ENCODE assay signal across 8 mouse cellular contexts in genomic region chr7:127103960-127104359, GRCm38 (mm10). TPM values are rescaled to one million over a fixed set of nuclear protein-coding genes. Genes with fewer than 3 reads are reported as not detected.
DNase-seq lines count a peak whose midpoint lies in the region; ATAC-seq and TF ChIP-seq lines count a peak whose summit lies in the region.

No protein-coding gene starts in this region.

- TF ChIP-seq EP300 in liver, postnatal 0 days (IDR thresholded peaks at IDR 0.05; ENCODE audit: low read depth), result no peak

- no peaks in the 10 kb centered on the region for H3K9me3 ChIP-seq in embryonic facial prominence, embryonic 15.5 days (replicated peaks)
- no peaks in the 10 kb centered on the region for H3K9me3 ChIP-seq in liver, postnatal 0 days (ENCODE audit: low read length)

- ATAC-seq in embryonic facial prominence, embryonic 15.5 days (ENCODE audit: insufficient number of reproducible peaks, low FRiP score, low TSS enrichment, low read depth), result no peak
- ATAC-seq in liver, postnatal 0 days, result peak; percentile 33; the same call in 1 of the 2 replicates

- no peaks in the 10 kb centered on the region for H3K36me3 ChIP-seq in embryonic facial prominence, embryonic 15.5 days
- H3K36me3 ChIP-seq in liver, postnatal 0 days (replicated peaks; ENCODE audit: insufficient read depth, low read length), result 0 out of 2 replicates have a peak, but pooled peaks cover 3% of the 10 kb centered on the region

- peak; percentile 59 for TF ChIP-seq CTCF in liver, postnatal 0 days (IDR thresholded peaks at IDR 0.05; ENCODE audit: low read depth)

- 63% methylated on average over 6 of the region's 6 CpGs for WGBS in embryonic facial prominence, embryonic 15.5 days
- WGBS in liver, postnatal 0 days (ENCODE audit: insufficient replicate concordance), result 53% methylated on average over 6 of the region's 6 CpGs

- H3K4me3 ChIP-seq in embryonic facial prominence, embryonic 15.5 days (replicated peaks), result no peak overlapping the region
- no peak overlapping the region for H3K4me3 ChIP-seq in liver, postnatal 0 days (ENCODE audit: low read depth, low read length)

- no peak overlapping the region for H3K4me2 ChIP-seq in embryonic facial prominence, embryonic 15.5 days (replicated peaks)
- H3K4me2 ChIP-seq in liver, postnatal 0 days (ENCODE audit: low read depth, low read length), result no peak overlapping the region

- no peaks in the 10 kb centered on the region for H3K27me3 ChIP-seq in embryonic facial prominence, embryonic 15.5 days
- H3K27me3 ChIP-seq in liver, postnatal 0 days (ENCODE audit: insufficient read depth, low read length), result no peaks in the 10 kb centered on the region

- peak overlapping the region; percentile 17; the same call in 1 of the 2 replicates for H3K27ac ChIP-seq in embryonic facial prominence, embryonic 15.5 days (replicated peaks)
- H3K27ac ChIP-seq in liver, postnatal 0 days (ENCODE audit: low read depth), result peak overlapping the region; percentile 13; the same call in 1 of the 2 replicates

- peak; percentile 34 for DNase-seq in adrenal gland, postnatal 10 days
- DNase-seq in adrenal gland, adult 2 months, result no peak
- DNase-seq in 3T3-L1 (ENCODE audit: low read depth, low spot score) (peak; percentile 35), MN1 (ENCODE audit: low spot score) (no peak)
- no peak for DNase-seq in liver, postnatal 0 days
- DNase-seq in gastrocnemius, postnatal 4 days (ENCODE audit: low spot score in 2 of 2), result no peak
- DNase-seq in layer of hippocampus, adult 8-10 months (ENCODE audit: low spot score in 2 of 2), result no peak

- H3K9ac ChIP-seq in embryonic facial prominence, embryonic 15.5 days, result no peak overlapping the region
- H3K9ac ChIP-seq in liver, postnatal 0 days (replicated peaks), result no peak overlapping the region

- H3K4me1 ChIP-seq in embryonic facial prominence, embryonic 15.5 days, result peaks cover 18% of the 10 kb centered on the region
- H3K4me1 ChIP-seq in liver, postnatal 0 days (ENCODE audit: insufficient read depth), result peaks cover 11% of the 10 kb centered on the region

RNA-seq across cellular contexts. Expression of gene AI467606, which starts 12.8 kb away (rescaled TPM):
- 1 to 10 TPM; 3.3 TPM for total RNA-seq in adrenal gland, postnatal 10 days (2021)
- total RNA-seq in adrenal gland, adult 2 months (2021), result 1 to 10 TPM; 1.6 to 1.9 TPM
- 7.6 TPM in 2 replicates for polyA plus RNA-seq in adrenal gland, adult 2 months (2012; rRNA removed)
- polyA plus RNA-seq in embryonic facial prominence, embryonic 15.5 days (2015; fragmentation: Nextera tagmentation; extraction: Ambion mirVana), result 4.8 and 6.3 TPM in 2 replicates
- 7.6 and 8.1 TPM in 2 replicates for polyA plus RNA-seq in liver, postnatal 0 days (2015; fragmentation: Nextera tagmentation; extraction: Ambion mirVana)
- 1 to 10 TPM; 1.3 to 1.8 TPM for total RNA-seq in gastrocnemius, postnatal 4 days (2021)
- total RNA-seq in layer of hippocampus, adult 8-10 months (2022), result 1 to 10 TPM; 1.2 to 3.7 (median 2.3) TPM

RNA-seq across cellular contexts. Expression of gene Zg16, which starts 16.8 kb away (rescaled TPM):
- under 1 TPM in 1 of 2 experiments, not detected in 1; 0.51 TPM for total RNA-seq in adrenal gland, postnatal 10 days (2021)
- total RNA-seq in adrenal gland, adult 2 months (2021), result not detected
- polyA plus RNA-seq in adrenal gland, adult 2 months (2012; rRNA removed), result 0.18 and 0.49 TPM in 2 replicates
- not detected in 2 replicates for polyA plus RNA-seq in embryonic facial prominence, embryonic 15.5 days (2015; fragmentation: Nextera tagmentation; extraction: Ambion mirVana)
- 0.59 and 1.8 TPM in 2 replicates for polyA plus RNA-seq in liver, postnatal 0 days (2015; fragmentation: Nextera tagmentation; extraction: Ambion mirVana)
- under 1 TPM in 1 of 2 experiments, not detected in 1; 0.47 TPM for total RNA-seq in gastrocnemius, postnatal 4 days (2021)
- not detected for total RNA-seq in layer of hippocampus, adult 8-10 months (2022)

RNA-seq across cellular contexts. Expression of gene Qprt, which starts 18.1 kb away (rescaled TPM):
- total RNA-seq in adrenal gland, postnatal 10 days (2021), result 10 to 100 TPM in 1 of 2 experiments, 1 to 10 TPM in 1; 7.6 to 20.7 TPM
- under 1 TPM; 0.49 to 0.52 TPM for total RNA-seq in adrenal gland, adult 2 months (2021)
- polyA plus RNA-seq in adrenal gland, adult 2 months (2012; rRNA removed), result 0.77 and 1.0 TPM in 2 replicates
- polyA plus RNA-seq in embryonic facial prominence, embryonic 15.5 days (2015; fragmentation: Nextera tagmentation; extraction: Ambion mirVana), result 2.0 and 3.3 TPM in 2 replicates
- polyA plus RNA-seq in liver, postnatal 0 days (2015; fragmentation: Nextera tagmentation; extraction: Ambion mirVana), result 148 and 151 TPM in 2 replicates
- total RNA-seq in gastrocnemius, postnatal 4 days (2021), result 1 to 10 TPM; 4.6 to 5.2 TPM
- total RNA-seq in layer of hippocampus, adult 8-10 months (2022), result 1 to 10 TPM in 1 of 4 experiments, under 1 TPM in 3; 0.22 to 1.1 (median 0.53) TPM

RNA-seq across cellular contexts. Expression of gene Spn, which starts 33.7 kb away (rescaled TPM):
- total RNA-seq in adrenal gland, postnatal 10 days (2021), result 1 to 10 TPM; 3.2 to 3.3 TPM
- total RNA-seq in adrenal gland, adult 2 months (2021), result 1 to 10 TPM in 1 of 2 experiments, under 1 TPM in 1; 0.58 to 1.0 TPM
- 1.0 and 2.0 TPM in 2 replicates for polyA plus RNA-seq in adrenal gland, adult 2 months (2012; rRNA removed)
- 0.61 and 0.67 TPM in 2 replicates for polyA plus RNA-seq in embryonic facial prominence, embryonic 15.5 days (2015; fragmentation: Nextera tagmentation; extraction: Ambion mirVana)
- 4.9 and 5.6 TPM in 2 replicates for polyA plus RNA-seq in liver, postnatal 0 days (2015; fragmentation: Nextera tagmentation; extraction: Ambion mirVana)
- under 1 TPM; 0.54 to 0.91 TPM for total RNA-seq in gastrocnemius, postnatal 4 days (2021)
- total RNA-seq in layer of hippocampus, adult 8-10 months (2022), result under 1 TPM; 0.29 to 0.68 (median 0.46) TPM

Comparison
In these comparisons a context has a peak if more than half of its experiments do, and no peak if none do; other contexts are left out.
1. DNase-seq: peak in adrenal gland, postnatal 10 days (single experiment) and 3T3-L1 (single experiment); none in adrenal gland, adult 2 months (single experiment), liver, postnatal 0 days (single experiment), MN1 (single experiment), gastrocnemius, postnatal 4 days (0 of 2) and layer of hippocampus, adult 8-10 months (0 of 2).